Mouse (Mus musculus): ENCODE measurements at regions not wholly inside any gene's neighbourhood (a gene's known extent, or its start where the extent isn't known, plus 50 kb on each side); places are given as distances from the start of the nearest gene placed in this dataset.
"Not testable (repeated sequence)": the region's sequence is repeated elsewhere in the genome, so short reads cannot be mapped to it uniquely, and the experiment has no call there.

DNA sequence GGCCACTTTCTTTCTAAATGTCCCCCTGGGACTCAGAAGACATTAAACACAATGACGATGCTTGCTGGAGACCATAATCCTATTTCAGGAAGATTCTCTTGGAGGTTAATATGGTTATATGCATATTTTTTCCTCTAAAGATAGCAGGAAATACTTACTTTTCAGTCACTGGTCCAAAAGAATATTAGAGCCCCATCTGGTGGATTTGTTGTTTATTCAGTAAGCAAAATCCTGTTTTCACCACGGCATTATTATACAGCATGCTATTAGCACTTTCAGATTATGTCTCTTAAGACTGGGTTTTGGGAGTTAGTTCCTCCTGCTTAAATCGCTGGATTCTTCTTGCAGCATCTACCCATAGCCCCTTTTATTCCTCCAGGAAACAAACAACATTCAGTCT is 146.6 kb upstream of the Ipo5 start:
- 76% methylated on average over 3 of the region's 3 CpGs for WGBS

DNA sequence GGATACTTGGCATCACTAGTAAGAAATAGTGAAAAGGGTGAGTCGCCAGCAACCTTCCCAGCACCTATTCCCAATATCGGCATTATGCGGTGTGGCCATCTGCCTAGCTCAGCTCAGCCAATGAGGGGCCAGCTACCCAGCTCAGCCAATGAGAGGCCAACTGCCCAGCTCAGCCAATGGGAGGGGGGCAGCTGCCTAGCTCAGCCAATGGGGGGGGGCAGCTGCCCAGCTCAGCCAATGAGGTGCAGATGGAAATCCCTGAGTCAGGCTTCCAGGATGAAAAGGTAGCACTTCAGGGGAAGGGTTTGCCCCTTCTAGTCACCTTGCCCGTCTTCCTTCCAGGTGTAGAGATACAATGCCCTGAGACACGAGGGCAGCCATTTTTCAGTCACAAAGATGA is 144.6 kb upstream of the Ipo5 start:
- Histone ChIP-seq H3K4me1 (no peaks in the 10 kb centered on the region), H3K27me3 (no peaks in the 10 kb centered on the region), H3K4me2 (replicated peaks) (no peak overlapping the region), H3K9ac (replicated peaks) (no peak overlapping the region), H3K27ac (replicated peaks) (no peak overlapping the region), H3K4me3 (no peak overlapping the region), H3K9me3 (no peaks in the 10 kb centered on the region), H3K36me3 (no peaks in the 10 kb centered on the region)
- ATAC-seq (replicated peaks): no peak
- 92% methylated on average over 5 of the region's 5 CpGs for WGBS

More for the DNA sequence above, 146.6 kb upstream of the Ipo5 start:
- no peak for ATAC-seq (replicated peaks)
- H3K27me3 ChIP-seq: no peaks in the 10 kb centered on the region
- no peaks in the 10 kb centered on the region for H3K9me3 ChIP-seq
- H3K4me1 ChIP-seq: no peaks in the 10 kb centered on the region
- H3K4me2 ChIP-seq (replicated peaks): no peak overlapping the region
- H3K4me3 ChIP-seq: no peak overlapping the region
- H3K36me3 ChIP-seq: no peaks in the 10 kb centered on the region
- no peak overlapping the region for H3K9ac ChIP-seq (replicated peaks)
- H3K27ac ChIP-seq (replicated peaks): no peak overlapping the region

- Histone ChIP-seq H3K4me1 (no peaks in the 10 kb centered on the region), H3K4me2 (replicated peaks) (no peak overlapping the region), H3K36me3 (no peaks in the 10 kb centered on the region), H3K9me3 (no peaks in the 10 kb centered on the region), H3K9ac (replicated peaks) (no peak overlapping the region), H3K4me3 (no peak overlapping the region), H3K27ac (replicated peaks) (no peak overlapping the region), H3K27me3 (no peaks in the 10 kb centered on the region)
- WGBS: 30% methylated on average over 3 of the region's 3 CpGs
- ATAC-seq (replicated peaks): no peak
These were observed 140.4 kb upstream of the Ipo5 start for GRCm38 (mm10) chr14:120770579-120770978.

DNA sequence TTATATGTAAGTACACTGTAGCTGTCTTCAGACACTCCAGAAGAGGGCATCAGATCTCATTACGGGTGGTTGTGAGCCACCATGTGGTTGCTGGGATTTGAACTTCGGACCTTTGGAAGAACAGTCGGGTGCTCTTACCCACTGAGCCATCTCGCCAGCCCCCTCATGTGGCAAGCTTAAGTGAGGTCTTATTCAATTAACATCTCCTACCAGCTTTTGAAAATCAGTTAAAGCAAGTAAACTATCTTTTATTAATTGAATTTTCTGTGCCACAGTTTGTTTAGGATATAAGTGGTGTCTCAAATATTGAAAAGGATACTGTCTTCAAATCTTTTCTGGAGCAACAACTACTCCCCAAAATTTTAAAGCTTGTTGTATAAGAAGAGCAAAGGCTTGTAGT is 138.0 kb upstream of the Ipo5 start:
- not testable (repeated sequence) for H3K9me3 ChIP-seq; H3K27me3 ChIP-seq; H3K4me3 ChIP-seq; H3K4me1 ChIP-seq; H3K4me2 ChIP-seq (replicated peaks); H3K9ac ChIP-seq (replicated peaks); H3K27ac ChIP-seq (replicated peaks); H3K36me3 ChIP-seq; ATAC-seq (replicated peaks)
- 85% methylated on average over 4 of the region's 4 CpGs for WGBS

- H3K27me3 ChIP-seq: no peaks in the 10 kb centered on the region
- H3K9ac ChIP-seq (replicated peaks): no peak overlapping the region
- no peak for ATAC-seq (replicated peaks)
- no peak overlapping the region for H3K4me2 ChIP-seq (replicated peaks)
- H3K4me3 ChIP-seq: no peak overlapping the region
- no peaks in the 10 kb centered on the region for H3K9me3 ChIP-seq
- H3K4me1 ChIP-seq: no peaks in the 10 kb centered on the region
- WGBS: 82% methylated on average over 4 of the region's 4 CpGs
- no peak overlapping the region for H3K27ac ChIP-seq (replicated peaks)
- H3K36me3 ChIP-seq: no peaks in the 10 kb centered on the region
These were observed 119.0 kb upstream of the Ipo5 start for GRCm38 (mm10) chr14:120791828-120792554.

DNA sequence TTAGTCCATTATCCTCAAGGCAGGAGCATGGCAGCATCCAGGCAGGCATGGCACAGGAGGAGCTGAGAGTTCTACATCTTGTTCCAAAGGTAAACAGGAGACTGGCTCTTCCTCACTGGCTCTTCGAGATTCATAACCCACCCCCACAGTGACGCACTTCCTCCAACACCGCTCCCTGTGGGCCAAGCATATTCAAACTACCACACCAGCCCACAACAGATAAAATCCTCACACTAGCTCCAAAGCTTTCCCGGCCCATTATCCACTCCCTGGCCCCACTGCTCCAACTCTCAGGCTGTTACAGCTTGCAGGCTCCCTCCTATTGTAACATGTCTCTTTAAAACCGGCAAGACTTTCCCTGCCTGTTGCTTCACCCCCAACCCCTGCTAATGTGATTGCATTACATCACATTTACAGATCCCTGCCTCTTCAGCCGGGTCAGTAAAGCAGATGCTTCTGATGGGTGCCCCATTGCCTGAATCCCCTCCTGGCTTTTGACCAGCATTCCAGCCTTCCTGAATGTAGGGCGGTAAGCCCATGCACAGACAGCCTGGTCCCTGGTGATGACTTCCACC is 113.0 kb upstream of the Ipo5 start:
- H3K36me3 ChIP-seq: no peaks in the 10 kb centered on the region

DNA sequence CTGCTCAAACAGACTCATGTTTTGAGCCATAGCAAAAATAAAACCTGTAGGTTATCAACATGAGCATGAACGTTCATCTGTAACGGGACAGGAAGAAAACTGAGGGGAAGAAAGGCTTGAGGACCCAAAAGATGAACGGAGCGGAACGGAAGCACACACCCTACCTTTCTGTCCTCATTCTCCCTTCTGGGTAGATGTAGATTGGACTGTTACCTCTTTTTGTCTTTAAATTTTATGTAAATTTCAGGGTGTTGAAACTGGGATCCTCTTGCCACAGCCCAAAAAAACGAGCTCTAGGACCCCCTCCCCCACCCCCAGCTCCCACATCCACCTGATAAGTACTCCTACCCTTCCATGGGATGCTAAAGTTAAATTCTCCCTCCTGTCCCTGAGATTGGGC is 107.8 kb upstream of the Ipo5 start:
- no peak overlapping the region for H3K27ac ChIP-seq (replicated peaks)
- 0 out of 2 replicates have a peak overlapping the region, but pooled peaks have one; percentile 13 for H3K4me3 ChIP-seq
- peaks cover 20% of the 10 kb centered on the region for H3K4me1 ChIP-seq
- H3K9me3 ChIP-seq: no peaks in the 10 kb centered on the region
- H3K9ac ChIP-seq (replicated peaks): no peak overlapping the region
- no peaks in the 10 kb centered on the region for H3K36me3 ChIP-seq
- 0 out of 2 replicates have a peak, but pooled peaks have one; percentile 15 for ATAC-seq (replicated peaks)
- peak overlapping the region; percentile 40; the same call in 1 of the 2 replicates for H3K4me2 ChIP-seq (replicated peaks)
- 21% methylated on average over 6 of the region's 6 CpGs for WGBS
- no peaks in the 10 kb centered on the region for H3K27me3 ChIP-seq

More for the DNA sequence above, 113.0 kb upstream of the Ipo5 start:
- Histone ChIP-seq H3K9me3 (no peaks in the 10 kb centered on the region), H3K4me3 (no peak overlapping the region), H3K4me1 (no peaks in the 10 kb centered on the region; the same call in 1 of the 2 replicates), H3K27ac (replicated peaks) (no peak overlapping the region), H3K4me2 (replicated peaks) (no peak overlapping the region), H3K27me3 (no peaks in the 10 kb centered on the region), H3K9ac (replicated peaks) (no peak overlapping the region)
- no peak for ATAC-seq (replicated peaks)
- 69% methylated on average over 7 of the region's 7 CpGs for WGBS

- ATAC-seq (replicated peaks): peak; percentile 78
- 1% methylated on average over 12 of the region's 12 CpGs for WGBS
- Histone ChIP-seq H3K36me3 (no peaks in the 10 kb centered on the region), H3K9me3 (no peaks in the 10 kb centered on the region), H3K4me1 (peaks cover 20% of the 10 kb centered on the region), H3K4me3 (peak overlapping the region; percentile 13; the same call in 1 of the 2 replicates), H3K4me2 (replicated peaks) (peak overlapping the region; percentile 40), H3K27me3 (no peaks in the 10 kb centered on the region), H3K27ac (replicated peaks) (no peak overlapping the region), H3K9ac (replicated peaks) (no peak overlapping the region)
These were observed 107.3 kb upstream of the Ipo5 start for GRCm38 (mm10) chr14:120803739-120804138.

GRCm38 (mm10) chr14:120804183-120804848 is 106.7 kb upstream of the Ipo5 start:
- ATAC-seq (replicated peaks): peak; percentile 36
- H3K4me3 ChIP-seq: peak overlapping the region; percentile 13; the same call in 1 of the 2 replicates
- no peaks in the 10 kb centered on the region for H3K36me3 ChIP-seq
- 5% methylated on average over 7 of the region's 7 CpGs for WGBS
- H3K9me3 ChIP-seq: no peaks in the 10 kb centered on the region
- peaks cover 20% of the 10 kb centered on the region for H3K4me1 ChIP-seq
- H3K27ac ChIP-seq (replicated peaks): no peak overlapping the region
- peak overlapping the region; percentile 40 for H3K4me2 ChIP-seq (replicated peaks)
- H3K27me3 ChIP-seq: no peaks in the 10 kb centered on the region
- no peak overlapping the region for H3K9ac ChIP-seq (replicated peaks)

DNA sequence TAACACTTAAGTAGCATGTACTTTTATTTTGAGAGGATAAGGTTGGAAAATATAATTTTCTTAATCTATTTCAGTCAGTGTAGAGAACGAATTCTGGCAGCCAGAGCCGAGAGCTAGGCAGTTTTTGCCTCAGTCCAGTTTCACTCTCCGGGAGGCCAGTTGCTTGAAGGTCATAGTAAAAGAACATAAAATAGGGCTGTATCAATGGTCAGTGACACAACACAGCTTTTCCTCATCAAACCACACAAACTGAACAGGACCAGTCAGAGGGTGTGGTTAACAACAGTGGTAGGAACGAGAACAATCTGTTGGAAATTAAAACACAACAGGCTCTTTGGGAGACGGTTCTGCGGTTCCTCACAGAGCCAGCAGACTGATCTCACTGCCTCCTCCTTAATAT is 105.9 kb upstream of the Ipo5 start:
- Histone ChIP-seq H3K4me1 (peaks cover 20% of the 10 kb centered on the region), H3K4me3 (no peak overlapping the region), H3K27me3 (no peaks in the 10 kb centered on the region), H3K27ac (replicated peaks) (no peak overlapping the region), H3K4me2 (replicated peaks) (no peak overlapping the region), H3K9ac (replicated peaks) (no peak overlapping the region), H3K9me3 (no peaks in the 10 kb centered on the region), H3K36me3 (no peaks in the 10 kb centered on the region)
- no peak for ATAC-seq (replicated peaks)
- WGBS: 32% methylated on average over 6 of the region's 6 CpGs

DNA sequence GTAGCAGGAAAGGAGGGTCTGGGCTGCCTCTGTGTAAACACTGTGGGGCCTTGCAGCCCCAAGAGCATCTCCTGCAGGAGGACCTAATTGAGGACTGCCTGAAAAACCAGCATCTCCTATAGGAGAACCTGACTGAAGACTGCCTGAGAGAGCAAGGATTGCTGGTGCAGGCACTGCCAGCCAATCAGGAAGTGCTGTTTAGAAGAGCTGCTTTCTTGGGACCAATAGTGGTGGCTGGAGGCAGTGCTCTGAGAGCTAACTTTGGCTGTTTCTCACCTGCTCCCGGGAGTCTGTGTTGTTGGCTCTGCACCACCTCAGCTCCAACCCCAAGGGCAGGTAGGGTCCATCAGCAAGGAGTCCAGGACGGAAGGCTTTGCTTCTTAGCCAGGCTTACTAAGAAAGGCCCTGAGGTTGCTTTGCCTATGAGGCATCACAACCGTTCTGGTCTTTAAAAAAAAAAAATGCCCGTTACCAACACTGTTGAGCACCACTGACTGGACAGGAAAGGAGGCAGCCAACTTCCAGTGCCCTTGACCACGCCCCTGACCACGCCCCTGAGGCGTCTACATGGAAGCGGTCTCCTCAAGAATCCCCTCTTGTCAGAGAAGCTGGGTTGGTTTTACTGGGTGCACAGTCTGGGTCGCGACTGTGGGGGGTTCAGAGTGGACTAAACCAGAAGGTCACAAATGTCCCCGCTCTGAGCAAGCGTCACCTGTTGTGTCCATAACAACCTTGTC is 105.0 kb upstream of the Ipo5 start:
- H3K4me2 ChIP-seq (replicated peaks); H3K9ac ChIP-seq (replicated peaks); H3K27ac ChIP-seq (replicated peaks); ATAC-seq (replicated peaks); H3K4me3 ChIP-seq; H3K36me3 ChIP-seq; H3K27me3 ChIP-seq; H3K9me3 ChIP-seq: not testable (repeated sequence)
- H3K4me1 ChIP-seq: peaks cover 20% of the 10 kb centered on the region
- WGBS: 56% methylated on average over 12 of the region's 12 CpGs

- Histone ChIP-seq H3K36me3 (no peaks in the 10 kb centered on the region), H3K4me1 (peaks cover 20% of the 10 kb centered on the region), H3K27ac (replicated peaks) (no peak overlapping the region), H3K4me2 (replicated peaks) (no peak overlapping the region), H3K27me3 (no peaks in the 10 kb centered on the region), H3K9me3 (no peaks in the 10 kb centered on the region), H3K4me3 (no peak overlapping the region), H3K9ac (replicated peaks) (no peak overlapping the region)
- 58% methylated on average over 10 of the region's 10 CpGs for WGBS
- no peak for ATAC-seq (replicated peaks)
These were observed 104.5 kb upstream of the Ipo5 start for GRCm38 (mm10) chr14:120806553-120806893.
